ENCODE assay signal across 17 mouse cellular contexts in genomic region chr4:54751458-54751857, GRCm38 (mm10).
DNase-seq lines count a peak whose midpoint lies in the region.
"Had no signal": no experiment of that assay in that cellular context is flagged by ENCODE, and none has a peak within 500 bp of the region (broad histone marks: within the 10 kb centered on the region; RNA-seq: fewer than 3 reads in every experiment).

No protein-coding gene starts in this region.

- DNase-seq in frontal cortex, adult 2 months (ENCODE audit: extremely low spot score in 1 of 2, low spot score in 1 of 2), result peak; percentile 21 to 48
- no peak for DNase-seq in frontal cortex, postnatal 10 days (ENCODE audit: low spot score in 2 of 2)
- DNase-seq in right cerebral cortex, adult 18-20 months, result peak; percentile 48
- DNase-seq in right cerebral cortex, postnatal 14 days, result no peak
- DNase-seq in fat pad, adult 2 months (ENCODE audit: extremely low read depth, low read depth, low spot score), result peak; percentile 13
- no peak for DNase-seq in adrenal gland, postnatal 14 days
- DNase-seq: adrenal gland, postnatal 10 days; B cell, adult 2 months; cerebellum, adult 11-12 months; cerebellum, adult 8-10 months; cerebellum, postnatal 36 days; embryo, embryonic 11 days; gastrocnemius, postnatal 14 days; heart, adult 18-20 months; heart, postnatal 10 days; heart, postnatal 36 days; kidney, adult 11 months had no signal

Comparison
In these comparisons a context has a peak if more than half of its experiments do, and no peak if none do; other contexts are left out.
1. DNase-seq: peak in frontal cortex, adult 2 months (2 of 2), right cerebral cortex, adult 18-20 months (single experiment) and fat pad, adult 2 months (single experiment); none in frontal cortex, postnatal 10 days (0 of 2), right cerebral cortex, postnatal 14 days (single experiment) and adrenal gland, postnatal 14 days (single experiment).